Mouse (Mus musculus): ENCODE data around the gene Plscr3.

Gene Plscr3

DNA sequence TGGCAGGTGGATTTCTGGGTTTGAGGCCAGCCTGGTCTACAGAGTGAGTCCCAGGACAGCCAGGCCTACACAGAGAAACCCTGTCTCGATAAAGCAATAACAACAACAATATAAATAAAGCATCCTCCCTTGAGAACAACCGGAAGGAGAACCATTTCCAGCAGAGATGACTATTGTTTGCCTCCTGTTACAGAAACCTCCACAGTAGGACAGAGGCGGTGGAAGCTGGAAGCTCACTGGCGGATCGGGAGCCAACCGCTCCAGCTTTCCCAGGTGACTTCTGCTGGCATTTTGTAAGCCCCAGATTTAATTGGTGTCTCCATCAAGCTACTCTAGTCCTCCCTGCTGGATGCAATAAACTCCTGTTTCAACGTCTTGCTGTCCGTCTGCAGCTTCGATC lies 19.4 kb downstream of the Plscr3 start:
- no peak for DNase-seq (ENCODE audit: low read depth)

DNA sequence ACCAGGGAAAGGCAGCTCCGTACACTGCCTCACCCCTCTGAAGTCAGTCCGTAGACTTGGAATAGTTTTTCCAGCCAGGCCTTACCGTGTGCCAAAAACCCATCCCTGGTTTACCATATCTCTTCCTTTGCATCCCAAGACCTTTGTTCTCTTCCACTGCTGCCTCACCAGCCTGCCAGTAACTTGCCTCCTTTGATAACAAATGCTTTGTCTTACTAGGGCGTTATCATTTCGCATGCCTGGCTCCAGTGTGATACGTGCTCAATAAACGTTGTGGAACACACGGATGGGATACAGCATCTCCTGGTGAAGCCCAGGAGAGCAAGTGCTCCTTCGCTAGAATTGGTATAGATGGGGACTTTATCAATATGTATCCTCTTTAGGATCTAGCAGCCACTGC lies 21.2 kb downstream of the Plscr3 start:
- DNase-seq (ENCODE audit: low read depth), result no peak

DNA sequence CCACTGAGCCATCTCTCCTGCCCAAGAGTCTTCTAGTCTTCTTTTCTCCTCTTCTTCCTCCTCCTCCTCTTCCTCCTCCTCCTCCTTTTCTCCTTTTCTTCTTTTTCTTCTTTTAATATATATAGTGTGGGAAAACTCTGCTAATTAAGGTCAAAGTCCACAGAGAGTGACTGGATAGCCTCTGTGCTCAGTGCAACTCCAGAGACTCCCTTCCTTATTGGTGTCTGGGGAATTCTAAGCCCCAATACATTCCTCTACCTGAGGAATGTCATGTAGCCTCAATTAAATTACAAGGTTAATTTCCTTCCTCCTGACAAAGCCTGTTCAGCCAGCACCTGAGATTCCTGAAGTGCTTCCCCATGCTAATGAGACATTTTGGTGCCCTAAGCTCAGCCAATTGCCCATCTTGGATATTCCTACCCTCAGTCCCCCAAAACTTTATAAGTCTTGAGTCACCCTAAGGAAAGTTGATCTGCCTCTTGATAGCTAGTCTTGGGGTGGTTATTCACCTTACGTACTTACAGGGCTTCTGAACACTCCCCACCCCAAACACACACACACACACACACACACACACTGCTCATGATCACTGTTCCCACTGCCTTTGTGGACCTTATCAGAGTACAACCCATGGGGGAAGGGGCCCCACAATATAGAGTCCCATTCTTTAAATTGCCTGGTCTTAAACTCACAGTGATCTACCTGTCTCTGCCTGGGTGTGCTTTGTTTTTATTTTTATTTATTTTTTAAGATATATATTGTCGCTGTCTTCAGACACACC lies 24.3 kb downstream of the Plscr3 start:
- DNase-seq (ENCODE audit: low read depth), result no peak

DNA sequence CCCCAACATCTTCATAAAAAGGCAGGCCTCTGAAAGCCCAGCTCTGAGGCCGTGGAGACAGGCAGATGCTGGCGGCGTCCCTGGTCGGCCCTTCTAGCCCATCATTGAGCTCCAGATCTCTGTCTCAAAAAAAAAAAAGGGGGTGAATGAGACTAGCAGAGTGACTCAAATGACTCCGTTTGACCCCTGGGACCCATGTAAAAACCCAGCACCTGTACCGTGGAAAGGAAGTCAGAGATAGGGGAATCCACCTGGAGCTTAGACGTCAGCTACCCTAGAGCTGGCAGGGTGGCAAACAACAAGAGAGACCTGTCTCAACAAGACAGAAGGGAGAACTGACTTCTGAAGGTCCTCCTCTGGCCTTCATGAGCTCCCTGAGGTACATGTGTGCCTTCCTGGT lies 25.6 kb downstream of the Plscr3 start:
- no peak for DNase-seq (ENCODE audit: low read depth)

DNA sequence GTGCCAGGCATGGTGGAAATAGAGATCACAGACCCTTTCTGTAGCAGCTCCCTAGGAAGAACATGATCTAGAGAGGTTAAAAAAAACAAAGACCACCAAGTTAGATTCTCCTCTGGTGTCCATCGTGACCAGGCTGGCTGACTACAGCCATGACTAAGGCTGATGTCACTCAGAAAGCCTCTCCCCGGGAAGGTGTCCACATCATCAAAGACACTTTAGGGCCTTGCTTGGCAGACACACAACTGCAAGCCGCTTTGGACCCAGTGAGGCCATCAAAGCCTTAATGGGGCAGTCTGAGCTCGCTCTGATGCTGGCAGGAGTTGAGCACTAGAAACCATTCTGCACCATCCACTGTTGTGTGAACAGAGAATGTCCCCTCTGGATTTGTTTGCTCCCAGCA lies 26.3 kb downstream of the Plscr3 start:
- DNase-seq (ENCODE audit: low read depth), result no peak

DNA sequence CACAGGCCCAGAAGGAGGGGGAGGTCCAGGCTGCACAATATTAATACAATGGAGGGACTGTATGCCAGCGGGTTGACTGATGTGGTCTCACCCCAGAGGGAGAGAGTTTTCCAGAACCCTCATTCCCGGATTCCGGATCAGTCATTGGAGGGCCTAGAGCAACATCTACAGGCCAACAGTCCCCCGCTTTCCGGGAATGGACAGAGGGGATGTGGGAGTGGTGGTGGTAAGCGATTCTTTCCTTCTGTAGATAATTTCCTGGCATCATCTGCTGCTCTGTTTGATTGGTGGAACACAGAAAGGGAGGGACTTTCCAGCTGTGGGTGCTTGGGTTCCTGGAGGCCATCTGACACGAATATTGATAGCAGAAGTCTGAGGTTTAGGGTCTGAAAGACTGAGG lies 30.0 kb downstream of the Plscr3 start:
- peak; percentile 73 for DNase-seq (ENCODE audit: low read depth)

DNA sequence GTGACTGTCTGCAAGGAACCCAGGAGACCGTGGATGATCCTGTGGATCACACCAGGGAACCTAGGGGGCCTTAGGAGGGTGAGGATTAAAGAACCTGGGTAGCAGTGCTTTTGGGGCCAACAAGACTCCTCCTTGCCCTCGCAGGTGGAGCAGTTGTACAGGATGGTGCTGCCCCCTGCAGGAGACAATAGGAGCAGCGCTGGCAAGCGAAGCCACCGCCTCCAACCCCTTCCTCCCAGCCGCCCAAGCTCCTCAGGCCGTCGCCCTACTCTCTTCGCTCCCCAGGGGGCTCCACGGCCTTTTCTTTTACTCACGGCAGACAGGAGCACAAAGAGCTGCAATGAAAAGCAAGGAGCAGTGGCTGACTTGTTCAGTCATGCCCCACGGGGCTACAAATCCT lies 30.7 kb downstream of the Plscr3 start:
- DNase-seq (ENCODE audit: low read depth), result peak; percentile 94

DNA sequence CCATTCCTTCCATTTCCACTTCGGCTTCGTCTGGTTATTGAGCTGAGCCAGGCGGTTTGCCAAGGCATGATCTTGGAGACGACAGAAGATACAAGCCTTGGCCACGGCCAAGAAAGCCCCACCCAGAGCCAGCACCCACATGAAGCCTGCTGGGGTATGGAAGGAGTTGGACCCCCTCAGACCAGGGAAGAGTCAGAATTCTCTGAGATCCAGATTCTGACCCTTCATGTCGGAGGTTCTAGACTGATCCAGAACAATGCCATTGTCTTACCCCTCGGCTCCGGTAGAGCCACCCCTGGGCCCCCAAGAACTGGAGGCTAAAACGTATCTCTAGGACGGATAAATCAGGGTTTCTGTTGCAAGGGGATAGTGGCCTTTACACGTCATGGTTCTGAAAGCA lies 31.7 kb downstream of the Plscr3 start, which contains the start of gene Tmem95:
Tmem95 (minus strand) TSS at position 141 of the 400 bp plus-strand sequence.
- DNase-seq (ENCODE audit: low read depth), result no peak

DNA sequence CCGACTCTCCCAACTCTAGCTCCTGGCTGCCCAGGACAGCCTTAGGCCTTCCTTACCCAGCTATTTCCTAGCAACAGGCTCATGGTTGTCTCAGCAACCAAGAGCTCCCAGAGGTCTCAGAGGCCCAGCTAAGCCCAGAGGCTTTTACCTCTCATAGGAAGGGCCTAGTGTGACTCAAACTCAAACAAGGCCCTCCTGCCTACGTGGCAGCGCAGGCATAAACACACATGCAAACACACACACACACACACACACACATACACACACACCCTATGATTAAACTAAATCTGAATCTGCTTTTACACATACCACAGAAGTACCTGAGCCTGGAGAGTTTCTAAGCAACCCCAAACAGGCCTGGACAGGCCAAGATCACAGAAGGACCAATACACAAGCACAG lies 32.2 kb downstream of the Plscr3 start:
- DNase-seq (ENCODE audit: low read depth), result no peak

DNA sequence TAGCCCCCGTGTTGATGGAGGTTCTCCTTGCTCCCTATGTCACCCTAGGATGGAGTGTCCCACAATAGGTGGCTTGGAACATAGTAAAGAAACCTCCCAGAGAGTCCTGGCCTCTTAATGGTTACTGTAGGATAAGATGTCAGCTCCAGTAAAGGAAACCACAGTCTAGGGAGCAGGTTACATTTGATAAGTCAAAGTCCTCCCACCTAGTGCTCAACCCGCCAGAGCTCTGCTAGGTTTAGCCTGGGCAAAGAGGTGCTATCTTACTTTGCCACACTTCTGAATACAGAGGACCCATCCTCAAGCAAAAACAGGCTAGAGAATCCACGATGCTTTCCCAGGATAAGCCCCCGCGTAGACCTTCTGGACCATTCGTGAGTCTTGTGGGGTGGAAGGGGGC lies 32.8 kb downstream of the Plscr3 start:
- no peak for DNase-seq (ENCODE audit: low read depth)

DNA sequence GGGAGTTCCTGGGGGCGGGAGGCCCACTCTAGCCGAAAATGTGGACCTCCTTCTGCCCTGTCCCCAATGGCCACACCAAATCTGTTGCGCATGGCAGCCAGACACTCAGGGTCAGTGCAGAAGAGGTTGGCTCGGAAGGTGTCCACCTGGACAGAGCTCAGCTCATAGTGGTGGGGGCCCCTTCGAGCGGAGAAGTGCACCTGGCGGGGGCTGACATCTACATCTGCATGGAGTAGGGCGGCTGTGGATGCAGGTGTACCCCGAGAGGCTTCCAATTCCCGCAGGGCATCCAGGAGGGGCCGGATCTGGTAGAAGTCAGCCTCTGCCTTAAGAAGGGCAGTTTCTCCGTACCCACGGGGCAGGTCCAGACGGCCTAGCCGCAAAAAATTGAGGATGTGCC lies 33.5 kb downstream of the Plscr3 start:
- DNase-seq (ENCODE audit: low read depth), result no peak

DNA sequence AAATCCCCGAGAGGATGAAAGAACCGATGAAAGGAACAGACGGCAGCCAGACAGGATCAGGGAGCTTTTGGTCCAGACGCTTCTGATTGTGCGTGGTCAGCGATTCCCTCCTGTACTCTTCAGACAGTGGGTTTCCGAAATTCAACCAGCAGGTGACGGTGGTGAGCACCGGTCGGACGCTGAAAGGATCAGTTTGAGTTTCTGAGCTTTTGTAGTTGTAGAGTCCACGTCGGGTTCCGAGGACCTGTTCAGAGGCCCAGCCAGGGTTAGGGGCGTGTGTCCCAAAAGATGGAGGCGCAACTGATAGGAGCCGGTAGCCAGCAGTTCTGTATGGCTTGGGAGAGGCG lies 34.3 kb downstream of the Plscr3 start:
- DNase-seq (ENCODE audit: low read depth), result peak; percentile 88

DNA sequence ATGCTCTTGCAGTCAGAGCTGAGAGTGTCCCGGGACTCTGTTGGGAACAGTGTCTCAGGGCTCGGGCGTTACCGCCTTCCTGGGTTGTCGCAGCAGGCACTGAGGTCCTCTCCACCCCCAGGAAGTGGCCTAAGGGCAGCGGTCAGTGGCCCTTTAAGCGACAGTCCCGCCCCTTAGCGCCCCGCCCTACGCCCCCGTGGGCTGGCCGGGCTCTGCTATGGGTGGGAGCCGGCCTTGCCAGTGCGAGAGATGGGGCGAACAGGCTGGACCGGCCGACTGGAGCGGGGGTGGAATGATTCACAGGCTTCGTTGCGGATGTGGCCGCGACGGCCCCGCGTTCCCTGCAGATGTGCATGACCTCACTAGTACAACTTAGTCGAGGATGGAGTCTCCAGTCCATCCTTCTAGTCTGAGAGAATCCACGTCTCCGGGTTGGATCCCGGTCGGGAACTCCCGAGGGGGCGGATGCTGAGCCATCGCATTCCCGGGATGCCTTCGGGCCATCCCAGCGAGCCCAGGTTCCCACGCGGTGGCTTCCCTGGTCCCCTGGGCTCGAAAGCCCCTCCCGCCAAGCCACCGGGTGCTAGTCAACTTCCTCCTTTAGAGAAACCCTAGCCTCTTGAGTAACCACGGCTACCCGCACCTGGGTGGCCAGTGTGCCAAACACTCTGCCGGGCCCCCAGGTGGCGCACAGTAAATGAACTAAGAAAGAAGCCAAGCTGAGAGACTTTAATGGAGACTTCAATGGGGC lies 34.9 kb downstream of the Plscr3 start, which contains the start of gene Kctd11:
Kctd11 (minus strand) TSS at position 554 of the 751 bp plus-strand sequence.
- peak; percentile 82 for DNase-seq (ENCODE audit: low read depth)

DNA sequence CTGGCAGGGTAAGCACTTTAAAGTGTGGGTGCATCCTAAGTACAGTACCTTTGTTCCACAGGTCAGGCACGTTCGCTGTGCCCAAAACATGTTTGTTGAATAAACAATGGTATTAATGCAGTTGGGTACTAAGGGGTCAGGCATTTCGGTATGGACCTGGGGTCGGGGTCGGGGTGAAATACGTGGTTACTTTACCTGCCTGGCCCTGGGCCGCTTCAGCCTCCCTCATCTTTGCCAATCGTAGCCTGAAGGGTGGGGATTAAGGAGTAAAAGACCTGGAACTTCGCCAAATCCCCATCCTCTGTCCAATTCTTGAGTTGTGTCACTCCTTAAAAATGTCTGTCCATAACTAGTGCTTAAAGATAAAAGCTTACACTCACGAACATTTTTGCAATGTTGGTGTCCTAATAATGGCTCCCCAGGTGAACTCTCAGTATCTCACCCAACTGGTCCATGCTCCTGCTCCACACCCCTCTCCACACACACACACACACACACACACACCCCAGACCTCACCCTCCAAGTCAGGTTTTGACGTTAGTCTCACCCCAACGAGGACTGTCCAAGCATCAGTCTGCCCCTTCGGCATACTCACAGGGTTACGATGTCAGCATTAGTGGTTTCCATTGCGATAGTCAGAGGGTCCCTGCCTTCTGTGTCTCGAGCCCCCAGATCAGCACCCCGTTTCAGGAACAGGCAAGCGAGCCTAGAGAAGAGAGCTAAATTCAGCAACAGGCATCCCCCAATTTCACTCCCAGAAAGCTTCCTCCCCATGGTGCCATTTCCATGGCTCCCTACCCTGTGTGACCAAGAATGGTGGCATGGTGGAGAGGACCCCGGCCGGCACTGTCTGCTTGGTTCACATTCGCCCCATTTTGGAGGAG lies 35.9 kb downstream of the Plscr3 start:
- DNase-seq (ENCODE audit: low read depth), result peak; percentile 22

DNA sequence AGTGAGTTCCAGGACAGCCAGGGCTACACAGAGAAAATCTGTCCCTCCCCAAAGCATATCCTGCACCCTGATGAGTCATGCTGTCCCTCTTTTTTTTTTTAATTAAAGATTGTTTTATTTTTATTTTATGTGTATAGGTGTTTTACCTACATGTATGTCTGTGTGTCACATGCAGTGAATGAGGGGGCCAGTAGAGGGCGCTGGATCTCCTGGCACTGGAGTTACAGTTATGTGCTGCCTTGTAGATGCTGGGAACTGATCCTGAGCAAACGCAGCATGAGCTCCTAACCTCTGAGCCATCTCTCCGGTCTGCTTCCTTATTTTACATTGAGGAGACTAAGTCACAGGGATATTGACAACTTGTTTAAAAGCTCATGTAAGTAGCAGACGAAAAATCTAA lies 36.9 kb downstream of the Plscr3 start:
- DNase-seq (ENCODE audit: low read depth), result peak; percentile 81

DNA sequence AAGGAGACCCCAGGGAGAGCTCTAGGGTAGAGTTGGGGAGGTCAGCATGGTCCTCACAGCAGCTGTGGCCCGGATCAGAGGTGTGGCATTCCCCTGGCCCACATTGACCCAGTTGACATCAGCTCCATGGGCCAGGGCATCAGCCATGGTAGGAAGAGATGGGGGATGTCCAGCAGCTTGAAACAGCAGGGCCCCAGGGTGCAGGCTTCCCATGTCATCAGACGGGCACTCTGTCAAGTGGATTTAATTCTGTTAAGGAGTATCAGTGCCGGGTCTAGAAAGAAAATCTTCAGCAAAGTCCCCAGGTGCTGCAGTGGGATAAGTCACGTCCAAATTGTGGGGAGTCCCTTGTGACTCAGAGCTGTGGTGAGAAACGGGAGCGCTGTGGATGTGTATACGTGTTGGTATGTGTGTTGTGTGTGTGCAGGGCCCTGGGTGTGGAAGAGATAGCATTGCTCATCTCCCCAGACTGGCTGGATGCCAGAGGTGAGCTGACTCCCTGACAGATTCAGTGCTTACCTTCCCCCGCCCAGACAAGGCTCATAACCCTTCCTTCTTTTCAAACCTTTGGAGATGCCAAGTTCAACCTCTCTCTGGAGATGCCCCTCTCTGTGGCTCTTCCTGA lies 37.5 kb downstream of the Plscr3 start:
- no peak for DNase-seq (ENCODE audit: low read depth)

DNA sequence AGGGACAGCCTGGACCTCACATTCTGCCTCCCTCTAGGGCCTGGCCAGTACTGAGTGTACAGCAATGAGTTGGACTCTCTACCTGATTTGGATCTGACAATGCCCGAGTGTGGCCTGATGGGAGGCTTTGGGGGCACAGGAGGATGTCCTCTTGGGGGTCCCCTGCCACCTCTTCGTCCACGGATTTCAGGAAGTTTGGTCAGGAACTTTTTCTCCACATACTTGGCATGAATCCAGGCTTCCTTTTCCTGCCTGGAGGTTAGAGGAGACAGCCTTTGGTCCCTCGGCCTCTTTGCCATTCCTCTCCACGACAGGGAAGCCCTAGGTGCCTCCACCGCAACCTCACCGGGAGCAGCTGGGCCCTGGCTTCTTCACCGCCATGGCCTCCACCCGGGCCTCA lies 38.1 kb downstream of the Plscr3 start:
- DNase-seq (ENCODE audit: low read depth), result no peak

DNA sequence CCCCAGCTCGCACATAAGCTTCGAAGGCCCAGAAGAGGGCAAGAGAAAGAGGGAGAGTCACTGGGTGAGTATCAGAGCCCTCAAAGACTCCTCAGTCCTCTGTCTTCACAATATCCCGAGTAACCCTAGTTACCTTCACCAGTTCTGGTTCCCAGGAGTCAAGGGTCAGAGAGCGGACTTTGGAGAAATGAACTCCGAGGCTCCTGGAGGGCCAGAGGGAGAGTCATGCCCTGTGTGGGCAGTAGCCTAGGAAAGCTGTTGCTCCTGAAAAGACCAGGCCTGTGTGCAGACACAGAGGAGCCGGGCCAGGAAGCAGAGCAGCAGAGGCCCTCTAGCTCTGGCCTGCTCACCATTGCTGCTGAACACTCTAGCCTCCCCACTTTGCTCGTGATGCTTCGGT lies 38.5 kb downstream of the Plscr3 start:
- DNase-seq (ENCODE audit: low read depth), result no peak

DNA sequence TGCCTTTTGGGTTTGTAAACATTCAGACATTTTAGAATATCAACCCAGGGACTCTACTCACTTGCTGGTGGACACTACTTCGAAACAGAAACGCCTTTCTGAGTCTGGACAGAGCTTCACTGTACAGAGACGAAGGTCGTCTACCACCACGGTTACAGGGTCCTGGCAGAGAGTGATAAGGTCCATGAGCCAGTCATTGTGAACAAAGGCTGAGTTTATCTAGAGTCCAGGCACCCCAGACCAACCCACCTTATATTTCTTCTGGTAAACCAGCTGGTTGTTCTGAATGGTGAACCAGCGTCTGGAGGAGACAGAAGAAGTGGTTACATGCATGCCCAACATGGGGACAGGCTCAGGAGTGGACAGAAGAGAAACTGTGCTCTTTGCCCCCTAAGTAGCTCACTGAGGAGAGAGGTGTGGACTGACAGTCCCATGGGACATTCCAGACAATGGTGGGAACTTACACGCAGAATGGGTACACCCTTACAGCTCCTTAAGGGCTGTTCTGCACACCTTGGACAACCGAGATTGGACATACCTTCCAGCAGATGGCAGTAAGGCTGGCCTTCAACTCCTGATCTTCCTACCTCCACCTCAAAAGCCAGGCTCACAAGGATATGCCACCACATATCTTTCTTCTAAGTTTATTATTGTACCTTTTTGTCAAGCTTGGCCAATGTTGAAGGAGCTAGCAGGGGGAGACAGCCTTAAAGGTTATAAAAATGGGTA lies 40.9 kb downstream of the Plscr3 start:
- peak; percentile 32 for DNase-seq (ENCODE audit: low read depth)

DNA sequence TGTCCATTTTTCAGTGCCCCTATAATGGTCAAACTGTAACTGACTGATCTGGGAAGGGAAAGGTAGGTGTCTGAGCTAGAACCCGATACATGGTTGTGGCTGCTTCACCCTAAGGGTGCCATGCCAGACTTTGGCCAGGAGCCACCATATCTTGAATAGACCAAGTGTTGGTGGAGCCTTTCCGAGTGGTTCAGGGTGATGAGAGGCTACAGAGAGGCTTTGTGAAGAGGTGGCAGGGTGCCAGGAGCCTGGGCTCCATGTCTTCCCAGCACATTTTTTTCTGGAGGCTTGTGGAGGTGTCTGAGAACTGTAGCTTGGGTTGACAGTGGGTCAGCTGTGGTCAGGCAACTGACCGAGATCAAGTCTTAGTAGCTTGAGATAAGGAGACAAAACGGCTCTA lies 45.3 kb downstream of the Plscr3 start:
- no peak for DNase-seq (ENCODE audit: low read depth)

DNA sequence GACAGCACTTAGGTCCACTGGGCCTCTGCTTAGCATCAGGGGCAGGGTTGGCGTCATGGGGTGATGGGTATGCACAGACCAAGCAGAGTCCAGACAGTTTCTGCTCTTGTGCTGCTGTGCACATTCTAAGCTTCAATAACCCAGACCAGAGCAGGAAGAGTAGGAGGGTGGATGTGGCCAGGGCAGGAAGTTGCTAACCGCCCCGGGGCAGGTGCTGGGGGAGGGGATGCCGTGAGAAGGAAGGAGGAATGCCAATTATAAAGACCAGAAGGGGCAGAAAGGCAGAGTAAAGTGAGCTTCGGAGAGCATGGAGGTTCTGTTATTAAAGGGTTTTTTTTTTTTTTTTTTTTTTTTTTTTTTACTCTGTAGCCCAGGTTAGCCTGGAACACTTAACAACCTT lies 48.5 kb downstream of the Plscr3 start:
- DNase-seq (ENCODE audit: low read depth), result peak; percentile 91

Measured in induced T-regulatory cell, adult 2 months (primary cell).